Mouse (Mus musculus) testis, postnatal 10 days (tissue): ENCODE measurements around the gene Olfr1271.
"Not testable (repeated sequence)": the region's sequence is repeated elsewhere in the genome, so short reads cannot be mapped to it uniquely, and the experiment has no call there.

Source experiments
- DNase-seq: peaks from one replicate; pipeline ENCODE4 v3.0.0; 2021; ENCODE audit warnings: low spot score

Olfr1271 gene

GRCm38 (mm10) chr2:90270932-90271331, at the start of gene Olfr1271:
TSS of gene Olfr1271 (minus strand) at chr2:90271032.
- no peak for DNase-seq

GRCm38 (mm10) chr2:90292741-90293140, 21.9 kb upstream of the Olfr1271 start, which contains the start of gene Olfr1272:
TSS of gene Olfr1272 (minus strand) at chr2:90292841.
- no peak for DNase-seq

GRCm38 (mm10) chr2:90257492-90257891, 13.3 kb downstream of the Olfr1271 start, which contains the start of gene Olfr142:
TSS of gene Olfr142 (minus strand) at chr2:90257592.
- DNase-seq = no peak

- not testable (repeated sequence) for DNase-seq
Measured at GRCm38 (mm10) chr2:90224393-90224792, 46.4 kb downstream of the Olfr1271 start, which contains the start of gene Olfr1506. TSS of gene Olfr1506 (minus strand) at chr2:90224493.
